Mouse (Mus musculus) olfactory bulb, adult 2 months (tissue): Measurements from ENCODE around the gene Cdca4.

Experiments used
- CTCF ChIP-seq: fragments of 200-500 bp; IDR thresholded peaks from 2 replicates; pipeline ENCODE4 v1.5.1; 2012; ENCODE audit warnings: low read depth, mild to moderate bottlenecking, low read length, moderate library complexity; ENCODE audit not compliant: insufficient read depth
- POLR2A ChIP-seq: fragments of 200-500 bp; IDR thresholded peaks from 2 replicates; pipeline ENCODE4 v1.6.1; 2012; ENCODE audit warnings: mild to moderate bottlenecking, low read depth, low read length, moderate library complexity; ENCODE audit not compliant: insufficient read depth

DNA sequence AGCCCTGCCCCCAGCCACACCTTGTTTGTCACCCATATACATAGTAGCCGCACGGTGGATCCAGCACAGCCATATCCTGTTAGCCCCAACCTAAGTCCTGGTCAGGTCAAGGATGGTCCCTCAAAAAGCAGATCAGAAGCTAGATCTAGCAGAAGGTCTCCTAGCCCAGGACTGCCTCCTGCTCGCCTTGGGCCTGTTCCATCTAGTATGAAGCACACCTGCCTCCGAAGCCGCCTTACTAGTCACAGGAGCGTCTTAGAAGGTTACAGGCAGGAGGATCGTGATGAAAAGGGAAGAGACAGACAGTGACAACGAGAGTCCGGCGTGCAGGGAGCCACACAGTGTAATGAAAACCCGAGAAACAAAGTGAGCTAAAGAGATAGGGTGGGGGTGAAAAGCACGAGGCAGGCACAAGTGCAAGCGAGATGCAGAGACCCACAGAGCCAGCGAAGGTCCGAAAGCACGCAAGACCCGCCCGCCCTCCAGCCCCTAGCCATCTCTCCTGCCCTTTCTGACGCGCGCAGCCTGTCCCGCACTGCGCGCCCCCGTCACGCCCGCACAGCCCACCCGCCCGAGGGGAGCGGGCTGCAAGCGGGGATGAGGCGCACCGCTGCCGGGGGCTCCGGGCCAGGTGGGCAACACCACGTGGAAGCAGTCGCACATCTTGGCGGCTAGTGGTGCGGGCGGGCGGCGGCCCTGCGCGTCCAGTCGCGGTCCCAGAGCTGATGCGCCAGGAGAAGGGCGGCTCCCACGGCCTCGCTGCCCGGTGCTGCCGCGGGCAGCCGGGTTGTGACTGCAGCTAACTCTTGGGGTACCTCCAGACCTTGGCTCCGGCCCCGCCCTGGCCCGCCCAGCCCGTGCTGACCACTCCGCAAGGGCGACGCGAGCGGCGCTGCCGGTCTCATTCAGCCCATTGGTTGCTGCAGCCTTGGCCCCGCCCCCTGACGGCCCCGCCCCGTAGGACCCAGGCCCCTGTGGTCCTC, 27.1 kb downstream of the Cdca4 start, which contains the start of gene Ahnak2:
- TF ChIP-seq POLR2A (no peak), CTCF (no peak)
